Mouse (Mus musculus) ES-Bruce4 (cell line): ENCODE data around the gene Apba2. TPM values are rescaled to one million over a fixed set of nuclear protein-coding genes. Genes with fewer than 3 reads are reported as not detected.

Experiments used
- H3K27ac ChIP-seq: 2 replicates; pipeline ENCODE4 v1.5.1; 2012; ENCODE audit warnings: low read length, inconsistent platforms; ENCODE audit not compliant: insufficient read depth
- H3K27me3 ChIP-seq: 2 replicates; pipeline ENCODE4 v1.6.1; 2012; ENCODE audit warnings: mild to moderate bottlenecking, low read length, inconsistent platforms; ENCODE audit not compliant: control insufficient read depth, poor library complexity, insufficient read depth, severe bottlenecking
- H3K36me3 ChIP-seq: 2 replicates; pipeline ENCODE4 v1.6.1; 2012; ENCODE audit warnings: inconsistent platforms, mild to moderate bottlenecking, low read length, moderate library complexity; ENCODE audit not compliant: control insufficient read depth, poor library complexity, insufficient read depth, severe bottlenecking
- H3K4me1 ChIP-seq: one replicate; pipeline ENCODE4 v1.8.1; 2011; ENCODE audit warnings: low read length; ENCODE audit not compliant: control insufficient read depth, insufficient read depth
- H3K4me3 ChIP-seq: 2 replicates; pipeline ENCODE4 v1.5.1; 2011; ENCODE audit warnings: low read depth, mild to moderate bottlenecking, low read length
- H3K9ac ChIP-seq: 2 replicates; pipeline ENCODE4 v1.6.1; 2012; ENCODE audit warnings: low read depth, mild to moderate bottlenecking, inconsistent platforms; ENCODE audit not compliant: poor library complexity, severe bottlenecking
- H3K9me3 ChIP-seq: replicated peaks from 2 replicates; pipeline ENCODE4 v1.6.1; 2012; ENCODE audit warnings: mild to moderate bottlenecking, low read length, inconsistent platforms; ENCODE audit not compliant: control insufficient read depth, poor library complexity, insufficient read depth, severe bottlenecking
- CTCF ChIP-seq: IDR thresholded peaks from one replicate; pipeline ENCODE4 v1.8.1; 2011; ENCODE audit warnings: low read depth, low read length
- EP300 ChIP-seq: IDR thresholded peaks from 2 replicates; pipeline ENCODE4 v1.6.1; 2011; ENCODE audit warnings: low read depth, low read length; ENCODE audit not compliant: insufficient read depth
- POLR2A ChIP-seq: IDR thresholded peaks from one replicate; pipeline ENCODE4 v1.8.1; 2011; ENCODE audit warnings: low read length; ENCODE audit not compliant: insufficient read depth
- polyA plus RNA-seq: library from polyadenylated mRNA; stranded (reverse); fragments of >200 nt; gene quantifications from 2 replicates; pipeline ENCODE4 v1.2.4, GENCODE M21; 2011; ENCODE audit warnings: low read depth; ENCODE audit not compliant: missing spikeins, insufficient read depth, insufficient read length

Apba2 gene
- polyA plus RNA-seq, 1 experiment, result 1.9 TPM

DNA sequence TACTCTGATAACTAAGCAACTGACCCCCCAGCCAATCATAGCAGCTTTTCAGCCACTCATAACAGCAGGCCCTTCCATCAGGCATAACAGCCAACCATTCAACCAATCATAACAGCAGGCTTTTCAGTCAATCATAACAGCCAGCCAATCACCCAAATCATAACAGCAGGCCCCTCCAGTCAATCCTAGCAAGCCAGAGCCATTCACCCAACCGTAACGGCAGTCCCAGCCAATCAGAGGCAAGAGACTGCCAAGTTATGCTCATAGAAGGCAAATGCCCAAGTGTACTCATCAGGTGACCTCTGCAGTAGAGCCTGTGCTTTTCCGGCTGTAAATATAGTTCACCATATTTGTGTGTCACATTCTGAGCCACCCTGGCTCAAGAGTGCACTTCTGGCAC, 85.1 kb downstream of the Apba2 start:
- Histone ChIP-seq H3K9ac (no peak overlapping the region), H3K9me3 (no peaks in the 10 kb centered on the region), H3K27ac (no peak overlapping the region), H3K4me3 (no peak overlapping the region), H3K36me3 (no peaks in the 10 kb centered on the region), H3K27me3 (no peaks in the 10 kb centered on the region), H3K4me1 (no peaks in the 10 kb centered on the region)
- TF ChIP-seq CTCF, result no peak
- no peak for TF ChIP-seq EP300
- no peak for TF ChIP-seq POLR2A

DNA sequence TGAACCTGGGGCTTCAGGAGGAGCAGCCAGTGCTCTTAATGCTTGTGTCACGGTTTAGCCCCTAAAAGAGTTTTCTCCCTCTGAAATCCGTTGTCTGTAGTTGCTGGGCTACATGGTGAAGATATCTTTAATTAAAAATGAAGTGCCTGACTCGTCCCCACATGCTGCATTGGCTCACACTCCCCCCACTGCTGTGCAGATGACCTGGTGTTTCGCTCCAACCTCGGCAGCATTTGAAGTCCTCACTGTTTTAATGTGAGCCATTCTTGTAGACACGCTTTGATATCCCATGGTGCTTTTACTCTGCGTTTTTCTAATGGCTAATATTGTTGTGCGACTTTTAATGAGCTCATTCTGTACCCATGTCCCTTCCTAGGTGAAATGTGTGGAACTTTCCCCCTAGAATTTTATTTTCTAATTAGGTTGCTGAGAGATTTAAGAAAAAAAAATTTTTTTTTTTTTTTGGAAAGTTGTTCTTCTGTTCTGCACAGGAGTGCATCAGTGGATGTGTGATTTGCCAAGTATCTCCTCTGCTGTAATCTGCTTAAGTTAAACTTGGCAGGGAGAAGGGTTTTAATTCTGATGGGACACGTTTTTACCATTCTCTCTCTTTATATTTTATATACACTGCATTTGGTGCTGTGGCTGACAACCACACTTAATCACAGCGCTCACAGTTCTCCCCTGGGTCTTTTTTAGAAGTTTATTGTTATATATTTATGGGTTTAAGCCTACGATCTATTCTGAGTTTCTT, 87.3 kb downstream of the Apba2 start:
- Histone ChIP-seq H3K9ac (no peak overlapping the region), H3K27ac (no peak overlapping the region), H3K4me3 (no peak overlapping the region), H3K9me3 (no peaks in the 10 kb centered on the region), H3K36me3 (no peaks in the 10 kb centered on the region), H3K27me3 (no peaks in the 10 kb centered on the region), H3K4me1 (no peaks in the 10 kb centered on the region)
- no peak for TF ChIP-seq POLR2A
- no peak for TF ChIP-seq EP300
- TF ChIP-seq CTCF, result no peak

DNA sequence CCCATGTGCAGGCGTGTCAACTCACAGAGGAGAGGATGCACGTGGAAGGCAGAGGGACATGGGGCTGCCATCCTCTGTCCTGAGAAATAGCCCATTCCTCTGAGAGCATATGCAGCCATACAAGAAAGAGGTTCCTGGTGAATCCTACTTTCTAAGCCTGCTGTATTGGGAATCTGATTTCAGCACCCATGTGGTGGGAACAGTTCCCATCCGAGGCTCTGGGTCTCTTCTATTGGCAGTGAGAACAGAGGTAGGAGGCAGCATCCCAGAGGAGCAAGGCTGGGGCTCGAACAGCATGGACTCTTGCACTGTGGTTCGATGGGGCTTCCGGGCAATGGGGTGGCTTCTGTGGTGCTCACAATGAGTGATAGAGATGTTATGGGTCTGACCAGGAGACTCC, 93.8 kb downstream of the Apba2 start:
- Histone ChIP-seq H3K4me3 (no peak overlapping the region), H3K27me3 (no peaks in the 10 kb centered on the region), H3K4me1 (no peaks in the 10 kb centered on the region), H3K9me3 (no peaks in the 10 kb centered on the region), H3K9ac (no peak overlapping the region), H3K36me3 (no peaks in the 10 kb centered on the region), H3K27ac (no peak overlapping the region)
- TF ChIP-seq CTCF (no peak), POLR2A (no peak), EP300 (no peak)

DNA sequence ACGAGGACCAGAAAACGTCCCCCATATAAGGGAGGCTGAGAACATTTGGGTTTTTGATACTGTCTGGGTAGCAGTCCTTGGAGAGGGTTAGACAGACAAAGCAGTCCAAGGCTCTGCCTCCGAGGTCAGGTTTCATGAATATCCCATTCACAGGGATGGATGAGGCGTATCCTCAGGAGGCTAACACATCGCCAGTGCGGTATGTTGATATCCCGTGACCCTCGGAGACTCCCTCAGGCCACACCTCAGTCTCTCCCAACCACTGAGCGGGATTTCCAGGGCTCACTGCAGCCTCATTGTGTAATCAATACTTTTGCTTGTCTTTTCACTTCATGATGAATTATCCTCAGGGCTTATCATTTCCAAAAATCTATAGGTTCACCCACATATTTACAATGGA, 95.1 kb downstream of the Apba2 start:
- H3K4me1 ChIP-seq, result no peaks in the 10 kb centered on the region
- no peak overlapping the region for H3K9ac ChIP-seq
- H3K36me3 ChIP-seq, result no peaks in the 10 kb centered on the region
- H3K27me3 ChIP-seq, result no peaks in the 10 kb centered on the region
- no peaks in the 10 kb centered on the region for H3K9me3 ChIP-seq
- no peak overlapping the region for H3K4me3 ChIP-seq
- TF ChIP-seq POLR2A, result no peak
- TF ChIP-seq CTCF, result no peak
- TF ChIP-seq EP300, result no peak
- H3K27ac ChIP-seq, result no peak overlapping the region

DNA sequence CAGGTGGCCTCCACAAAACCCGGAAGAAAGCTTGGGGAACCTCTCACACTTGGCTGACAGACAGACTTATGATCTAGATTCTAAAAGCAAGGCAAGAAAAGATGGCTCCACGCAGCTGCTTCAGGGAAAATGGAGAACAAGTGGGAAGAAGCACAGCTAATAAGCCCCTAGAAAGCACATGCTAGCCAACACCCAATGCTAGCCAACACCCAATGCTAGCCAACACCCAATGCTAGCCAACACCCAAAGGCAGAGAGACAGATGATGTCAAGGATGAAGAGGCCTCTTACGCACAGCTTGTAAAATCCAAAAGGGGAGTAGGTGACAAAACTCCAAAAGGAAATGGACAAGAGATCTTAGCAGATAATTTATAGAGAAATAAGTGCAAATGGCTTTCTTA, 108.4 kb downstream of the Apba2 start:
- H3K4me1 ChIP-seq, result no peaks in the 10 kb centered on the region
- no peaks in the 10 kb centered on the region for H3K27me3 ChIP-seq
- no peak overlapping the region for H3K27ac ChIP-seq
- TF ChIP-seq EP300 (no peak), POLR2A (no peak), CTCF (no peak)
- no peak overlapping the region for H3K9ac ChIP-seq
- H3K9me3 ChIP-seq, result no peaks in the 10 kb centered on the region; the same call in 1 of the 2 replicates
- no peak overlapping the region for H3K4me3 ChIP-seq
- H3K36me3 ChIP-seq, result no peaks in the 10 kb centered on the region

DNA sequence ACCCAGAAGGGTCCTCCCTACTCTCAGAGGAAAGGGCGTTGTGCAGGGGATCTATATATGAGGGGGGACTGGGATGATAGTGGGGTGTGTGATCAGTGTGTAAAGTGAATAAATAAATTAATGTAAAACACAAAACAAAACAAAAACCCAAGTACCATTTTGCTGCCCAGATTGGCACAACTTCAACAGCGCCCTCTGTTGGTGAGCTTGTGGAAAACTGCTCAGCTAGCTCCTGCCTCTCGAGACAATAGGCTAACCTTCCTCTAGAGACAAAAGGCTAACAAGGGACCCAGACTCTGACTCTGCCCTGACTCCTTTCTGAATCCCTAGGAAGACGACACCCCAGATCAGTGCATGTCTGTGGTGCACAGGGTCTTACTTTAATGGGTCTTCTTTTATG, 109.4 kb downstream of the Apba2 start:
- Histone ChIP-seq H3K27ac (no peak overlapping the region), H3K4me1 (no peaks in the 10 kb centered on the region), H3K27me3 (no peaks in the 10 kb centered on the region), H3K9ac (no peak overlapping the region), H3K36me3 (no peaks in the 10 kb centered on the region), H3K4me3 (no peak overlapping the region), H3K9me3 (no peaks in the 10 kb centered on the region; the same call in 1 of the 2 replicates)
- no peak for TF ChIP-seq POLR2A
- no peak for TF ChIP-seq EP300
- TF ChIP-seq CTCF, result peak; percentile 52
